Mouse (Mus musculus) cerebellum, postnatal 25 days (tissue): Measurements from ENCODE around the gene Thpo.

Source experiments
- DNase-seq, 2 experiments: peaks; one replicate each; pipeline ENCODE4 v3.0.0; 2021; ENCODE audit warnings: mixed read lengths in 2 of 2

Thpo gene

DNA sequence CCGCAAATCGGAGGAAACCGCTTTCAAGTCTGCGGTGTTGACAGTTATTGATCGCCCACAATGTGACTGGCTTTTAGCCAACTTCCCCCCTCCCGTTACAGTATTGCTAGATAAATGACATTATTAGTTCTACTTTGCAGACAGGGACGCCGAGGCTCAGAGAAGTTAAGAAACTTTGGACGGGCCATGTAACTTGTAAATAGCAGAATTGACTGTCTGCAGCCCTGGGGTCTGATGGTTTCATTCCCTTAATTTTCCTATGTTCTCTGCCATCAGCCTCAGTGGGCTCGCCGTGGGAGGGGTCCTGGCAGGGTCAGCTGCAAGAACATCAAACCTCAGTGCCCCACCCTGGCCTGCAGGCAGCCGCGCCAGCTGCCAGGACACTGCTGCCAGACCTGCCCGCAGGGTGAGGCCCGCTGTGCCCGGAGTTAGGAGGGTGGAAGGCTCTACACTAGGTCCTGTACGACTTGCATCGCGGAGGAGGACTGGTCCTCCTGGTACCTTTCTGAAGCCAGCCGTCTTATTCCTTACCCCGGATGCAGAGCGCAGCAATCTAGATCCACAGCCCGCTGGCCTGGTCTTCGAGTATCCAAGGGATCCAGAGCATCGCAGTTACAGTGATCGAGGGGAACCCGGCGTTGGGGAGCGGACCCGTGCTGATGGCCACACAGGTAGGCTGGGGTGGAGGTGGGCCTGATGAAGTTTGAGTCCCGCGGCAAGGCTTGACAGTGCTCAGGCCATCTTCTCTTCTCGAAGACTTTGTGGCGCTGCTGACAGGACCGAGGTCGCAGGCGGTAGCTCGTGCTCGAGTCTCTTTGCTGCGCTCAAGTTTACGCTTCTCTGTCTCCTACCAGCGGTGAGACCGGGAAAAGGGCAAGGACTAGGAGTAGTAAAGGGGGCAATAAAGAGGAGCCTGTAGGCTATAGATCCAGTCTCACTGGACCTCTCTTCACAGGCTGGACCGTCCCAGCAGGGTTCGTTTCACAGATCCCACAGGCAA lies at the start of gene Thpo:
Gene Thpo, minus strand, starts transcription at position 781 of the 1,000 bp plus-strand sequence.
- DNase-seq = peak; percentile 47 to 53

DNA sequence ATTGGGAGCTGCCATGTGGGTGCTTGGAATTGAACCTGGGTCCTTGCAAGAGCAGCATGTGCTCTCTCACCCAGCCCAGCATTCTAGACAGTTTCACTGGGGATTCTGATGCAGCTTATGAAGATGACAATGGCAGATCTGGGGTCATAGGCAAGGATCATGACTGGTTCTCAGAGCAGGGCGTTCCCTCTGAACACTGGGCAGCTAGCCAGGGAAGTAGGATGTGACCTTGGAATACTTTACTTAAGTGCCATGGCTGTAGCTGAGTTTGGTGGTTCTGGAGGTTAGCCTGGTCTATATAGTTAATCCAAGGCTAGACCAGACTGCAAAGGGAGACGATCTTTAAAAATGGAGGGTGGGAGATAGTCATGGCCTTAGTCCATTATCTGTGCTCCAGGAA lies 49.6 kb upstream of the Thpo start:
- no peak for DNase-seq

DNA sequence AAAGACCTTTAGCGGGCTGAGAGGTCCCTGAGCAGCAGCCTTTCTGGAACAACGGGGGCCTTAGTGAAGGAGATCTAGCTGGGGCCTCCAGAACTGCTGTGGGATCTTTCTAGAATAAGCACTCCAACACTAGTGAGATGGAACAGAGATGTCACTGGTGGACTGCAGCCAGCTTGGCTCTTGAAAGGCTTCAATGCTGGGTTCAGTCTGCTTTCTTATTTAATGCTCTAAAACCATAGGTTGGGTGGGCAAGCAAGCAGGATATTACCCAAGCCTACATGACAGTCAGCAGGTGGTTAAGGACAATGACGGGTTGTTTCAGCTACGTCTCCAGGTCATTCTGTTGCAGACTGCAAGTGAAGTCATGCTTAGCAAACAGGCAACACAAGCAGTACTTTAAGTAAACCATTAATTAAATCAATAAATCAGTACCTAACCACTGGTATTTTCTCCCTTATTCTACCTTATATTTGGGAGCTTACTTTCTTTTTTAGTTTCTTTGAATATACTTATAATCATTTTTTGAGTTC lies 46.9 kb upstream of the Thpo start:
- DNase-seq = no peak

DNA sequence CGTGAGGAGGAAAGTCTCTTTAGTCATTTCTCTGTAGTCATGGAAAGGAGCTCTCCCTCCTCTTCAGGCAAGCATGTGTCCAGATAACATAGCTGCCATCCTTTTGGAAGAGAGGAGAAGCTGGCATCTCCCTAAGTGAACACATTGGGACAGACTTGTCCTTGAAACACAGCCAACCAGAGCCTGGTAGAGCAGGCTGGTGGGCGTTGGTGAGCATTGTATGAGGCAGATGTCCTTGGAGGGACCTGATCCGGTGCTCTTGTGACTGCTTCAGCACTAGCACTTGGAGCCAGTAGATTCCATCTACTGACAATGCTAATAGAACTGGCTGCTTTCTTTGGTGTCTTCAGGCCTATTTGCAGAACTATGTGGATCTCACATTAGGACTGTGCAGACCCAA lies 45.5 kb upstream of the Thpo start:
- peak; percentile 34 to 51 for DNase-seq

DNA sequence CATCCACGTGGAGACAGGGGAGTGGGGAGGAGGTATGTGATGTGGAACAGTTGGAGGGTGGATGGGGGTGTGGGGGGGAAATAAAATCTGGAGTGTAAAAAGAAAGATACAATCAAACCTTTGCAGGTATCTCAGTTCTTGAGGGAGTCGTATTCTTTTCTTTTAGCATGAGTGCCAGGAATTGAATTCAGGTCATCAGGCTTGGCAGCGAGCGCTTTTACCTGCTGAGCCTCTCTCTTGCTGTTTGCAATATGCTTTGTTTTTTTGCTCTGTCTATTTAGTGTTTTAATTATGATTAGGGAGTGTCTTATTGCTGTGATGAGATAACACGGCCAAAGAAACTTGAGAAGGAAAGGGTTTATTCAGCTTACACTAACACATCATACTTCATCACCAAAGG lies 40.7 kb upstream of the Thpo start:
- peak; percentile 56 to 73 for DNase-seq

DNA sequence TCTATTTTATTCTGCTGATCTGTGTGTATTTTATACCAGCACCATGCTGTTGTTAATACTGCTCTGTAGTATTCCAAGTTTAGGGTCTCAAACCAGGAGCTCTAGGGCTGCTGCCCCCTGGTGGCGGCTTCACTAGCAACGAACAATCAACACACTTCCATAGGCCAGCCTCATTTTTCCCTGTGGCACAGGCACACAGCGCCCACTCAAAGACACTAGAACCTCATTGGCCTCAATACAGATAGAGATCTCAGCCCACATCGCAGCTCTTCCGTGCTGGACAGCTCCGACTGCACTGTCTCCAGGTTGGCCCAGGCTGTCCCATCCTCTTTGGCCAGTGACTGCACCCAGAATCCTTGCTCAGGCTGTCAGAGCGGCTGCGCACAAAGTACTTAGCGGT lies 30.9 kb upstream of the Thpo start:
- DNase-seq = peak; percentile 53 to 72

DNA sequence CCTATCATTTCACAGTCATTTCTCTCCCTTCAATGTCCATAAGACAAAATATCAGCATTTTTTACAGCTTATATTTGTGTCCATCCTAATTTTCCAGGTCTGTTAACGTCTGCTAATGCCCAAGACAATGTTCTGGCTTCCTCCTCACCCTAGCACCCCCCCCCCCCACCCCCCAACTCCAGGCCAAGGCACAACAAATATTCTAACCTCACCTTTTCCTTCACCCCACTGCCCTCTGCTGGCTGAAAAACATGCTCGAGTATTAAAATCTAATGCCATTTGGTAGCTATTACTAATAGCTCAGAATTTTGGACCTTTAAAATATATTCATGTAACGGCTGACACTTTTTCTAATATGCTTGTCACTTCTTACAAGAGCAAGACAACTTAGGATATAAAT lies 27.4 kb upstream of the Thpo start:
- DNase-seq = peak; percentile 66 to 85

DNA sequence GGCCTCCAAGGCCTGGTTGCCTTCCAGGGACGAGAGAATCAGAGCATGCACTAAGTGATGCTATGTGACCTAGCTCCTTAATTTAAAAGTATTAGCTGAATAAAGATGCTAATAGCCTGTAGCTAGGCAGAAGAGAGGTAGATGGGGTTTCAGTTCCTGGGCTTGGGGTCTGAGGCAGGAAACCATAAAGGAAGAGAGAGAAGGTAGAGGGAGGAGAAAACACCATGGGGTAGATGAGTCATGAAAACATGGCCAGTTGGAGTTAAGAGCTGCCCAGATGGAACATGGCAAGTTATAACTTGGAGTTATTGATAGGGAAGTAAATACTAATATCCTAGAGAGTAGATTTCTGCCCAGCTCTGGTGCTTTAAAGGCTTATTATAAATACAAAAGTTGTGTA lies 23.1 kb upstream of the Thpo start:
- DNase-seq = no peak

DNA sequence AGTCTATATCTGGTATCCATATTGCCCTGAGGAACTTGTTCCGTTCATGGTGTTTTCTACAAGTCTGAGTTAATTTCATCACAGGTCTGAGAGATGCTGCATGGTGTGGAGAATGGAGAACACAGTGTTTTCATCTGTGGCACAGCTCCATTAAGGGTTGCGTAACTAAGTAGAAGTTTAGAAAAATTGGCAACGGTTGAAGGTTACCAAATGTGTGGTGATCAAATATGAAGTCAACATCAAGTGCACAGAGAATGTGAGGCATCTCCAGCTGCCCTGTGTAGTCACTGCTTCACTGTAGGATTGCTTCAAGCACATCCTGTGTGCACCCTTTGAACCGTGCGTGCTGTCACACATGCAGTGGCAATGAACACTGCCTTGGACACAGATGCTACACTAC lies 21.7 kb upstream of the Thpo start:
- DNase-seq = no peak

DNA sequence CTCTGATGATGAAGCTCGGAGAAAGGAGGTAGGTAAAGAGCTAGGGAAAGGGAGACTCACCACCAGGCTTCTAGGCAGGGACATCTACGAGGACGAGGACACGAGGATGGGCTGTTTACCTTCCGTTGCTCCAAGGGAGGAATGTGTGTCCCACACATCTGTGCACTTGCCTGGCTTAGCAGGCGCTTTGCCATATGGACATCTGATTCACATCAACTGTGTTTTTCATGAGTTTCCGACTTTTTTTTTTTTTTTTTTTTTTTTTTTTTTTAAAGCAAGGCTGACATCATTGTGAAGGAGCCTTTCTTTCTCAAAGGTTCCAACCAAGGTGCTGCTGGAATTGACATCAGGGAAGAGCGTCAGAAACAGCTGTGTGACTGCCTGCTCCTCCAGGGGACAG lies 16.2 kb upstream of the Thpo start:
- no peak for DNase-seq

DNA sequence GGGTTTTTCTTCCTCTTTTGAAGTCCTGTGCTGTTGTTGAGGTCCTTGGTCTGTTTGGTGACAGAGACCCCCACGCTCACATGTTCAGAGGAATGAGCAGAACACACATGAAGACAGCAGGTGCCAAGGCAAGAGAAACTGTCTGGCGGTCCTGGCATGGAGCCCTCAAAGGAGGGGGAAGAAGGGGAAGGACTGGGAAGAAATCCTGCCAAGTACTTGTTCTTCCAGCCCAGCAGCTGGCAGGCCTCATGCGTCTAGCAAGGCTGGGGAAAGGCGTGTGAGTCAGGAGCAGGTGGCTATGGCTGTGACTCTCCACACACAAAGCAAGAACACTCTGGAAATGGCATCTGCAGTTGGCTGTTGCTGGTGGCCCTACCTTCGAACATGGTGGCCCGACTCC lies 12.3 kb upstream of the Thpo start:
- DNase-seq = peak in 1 of 2 experiments; percentile 36

DNA sequence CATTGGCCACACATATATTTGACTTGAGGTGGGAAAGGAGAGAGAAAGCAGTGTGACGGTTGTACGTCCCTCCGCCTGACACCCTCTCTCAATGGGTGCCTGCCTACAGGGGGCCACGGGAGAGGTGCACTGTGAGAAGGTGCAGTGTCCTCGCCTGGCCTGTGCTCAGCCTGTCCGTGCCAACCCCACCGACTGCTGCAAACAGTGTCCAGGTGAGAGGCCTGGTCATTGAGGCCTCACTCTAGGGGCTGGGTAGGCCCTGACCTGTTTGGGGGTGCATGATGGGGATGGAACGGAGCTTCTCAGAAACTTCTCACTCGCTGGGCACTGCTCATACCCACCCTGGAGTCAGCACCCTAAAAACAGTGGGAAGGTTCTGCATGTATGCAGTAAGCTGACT lies 5.5 kb upstream of the Thpo start:
- no peak for DNase-seq

DNA sequence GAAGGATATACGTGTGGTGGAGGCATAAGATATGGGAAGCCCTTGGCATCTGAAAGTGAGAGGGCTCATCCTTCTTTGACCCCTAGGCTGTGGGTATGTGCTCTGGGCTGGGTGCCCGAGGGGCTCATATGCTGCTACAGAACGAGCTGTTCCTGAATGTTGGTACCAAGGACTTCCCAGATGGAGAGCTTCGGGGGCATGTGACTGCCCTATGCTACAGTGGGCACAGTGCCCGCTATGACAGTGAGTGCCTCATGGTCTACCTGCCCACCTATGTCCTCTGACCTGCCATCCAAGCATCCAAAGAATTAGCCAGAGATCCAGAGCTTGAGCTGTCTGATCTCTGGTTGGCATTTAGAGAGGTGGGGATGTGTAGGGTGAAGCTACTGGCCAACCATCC lies 2.5 kb upstream of the Thpo start:
- no peak for DNase-seq

DNA sequence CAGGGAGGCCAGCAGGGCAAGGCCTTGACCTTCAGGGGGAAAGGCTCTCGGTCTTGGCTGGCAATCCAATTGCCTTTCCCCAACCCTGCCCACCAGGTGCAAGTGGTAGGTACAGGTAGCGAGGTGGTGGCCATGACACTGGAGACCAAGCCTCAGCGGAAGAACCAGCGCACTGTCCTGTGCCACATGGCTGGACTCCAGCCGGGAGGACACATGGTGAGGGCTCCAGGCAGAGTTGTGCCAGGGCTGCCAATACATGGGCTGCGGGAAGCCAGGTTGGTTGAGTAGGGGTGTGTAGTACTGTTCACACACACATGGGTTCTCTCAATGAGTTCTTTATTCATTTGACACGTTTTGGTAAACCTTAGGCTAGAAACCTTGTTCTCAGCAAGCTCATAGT lies 1.9 kb upstream of the Thpo start:
- DNase-seq = peak; percentile 32 to 52

DNA sequence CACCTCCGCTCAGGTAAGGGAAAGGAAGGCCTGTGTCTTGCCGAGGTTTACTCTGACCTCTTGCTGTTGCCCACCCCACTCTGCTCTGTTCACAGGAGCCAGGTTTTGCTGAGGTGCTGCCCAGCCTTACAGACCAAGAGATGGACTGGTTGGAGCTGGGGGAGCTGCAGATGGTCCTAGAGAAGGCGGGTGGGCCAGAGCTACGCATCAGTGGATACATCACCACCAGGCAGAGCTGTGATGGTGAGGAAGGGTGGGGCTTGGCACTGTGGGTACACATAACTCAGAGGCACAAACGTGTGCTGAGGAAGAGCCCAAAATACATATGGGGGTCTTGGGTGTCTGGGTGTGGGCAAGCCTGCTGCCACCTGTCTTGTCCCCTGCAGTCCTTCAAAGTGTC lies 1.3 kb upstream of the Thpo start:
- DNase-seq = no peak

DNA sequence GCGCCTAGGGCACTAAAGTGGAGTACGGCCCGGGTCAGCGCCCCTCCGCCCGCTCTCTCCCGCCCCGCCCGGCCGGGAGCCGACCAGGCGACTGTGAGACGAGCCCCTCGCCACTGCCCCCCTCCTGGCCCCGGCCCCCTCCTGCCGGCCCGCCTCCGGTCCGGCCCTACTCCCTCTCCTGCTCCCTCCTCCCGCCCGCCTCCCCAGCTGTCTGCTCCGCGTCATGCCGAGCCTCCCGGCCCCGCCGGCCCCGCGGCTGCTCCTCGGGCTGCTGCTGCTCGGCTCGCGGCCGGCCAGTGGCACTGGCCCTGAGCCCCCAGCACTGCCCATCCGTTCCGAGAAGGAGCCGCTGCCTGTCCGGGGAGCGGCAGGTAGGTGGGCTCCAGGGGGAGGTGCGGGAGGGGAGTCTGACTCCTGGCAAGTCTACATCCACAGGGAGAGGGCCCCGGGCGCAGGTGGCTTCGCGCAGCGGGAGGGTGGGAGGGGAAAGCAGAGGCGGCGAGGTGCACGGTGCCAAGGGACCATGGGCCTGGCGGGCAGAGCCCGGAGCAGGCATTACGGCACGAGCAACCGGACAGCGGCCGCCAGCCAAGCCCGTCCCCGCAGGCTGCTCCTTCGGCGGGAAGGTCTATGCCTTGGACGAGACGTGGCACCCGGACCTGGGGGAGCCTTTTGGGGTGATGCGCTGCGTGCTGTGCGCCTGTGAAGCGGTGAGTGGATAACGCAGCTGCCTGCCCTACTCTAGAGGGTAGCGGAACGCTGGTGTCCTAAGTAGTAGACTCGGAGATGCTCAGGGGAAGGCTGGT lies 1.2 kb downstream of the Thpo start, which contains the start of gene Chrd:
Gene Chrd, plus strand, starts transcription at position 203 of the 806 bp plus-strand sequence.
- DNase-seq = peak; percentile 83 to 86

DNA sequence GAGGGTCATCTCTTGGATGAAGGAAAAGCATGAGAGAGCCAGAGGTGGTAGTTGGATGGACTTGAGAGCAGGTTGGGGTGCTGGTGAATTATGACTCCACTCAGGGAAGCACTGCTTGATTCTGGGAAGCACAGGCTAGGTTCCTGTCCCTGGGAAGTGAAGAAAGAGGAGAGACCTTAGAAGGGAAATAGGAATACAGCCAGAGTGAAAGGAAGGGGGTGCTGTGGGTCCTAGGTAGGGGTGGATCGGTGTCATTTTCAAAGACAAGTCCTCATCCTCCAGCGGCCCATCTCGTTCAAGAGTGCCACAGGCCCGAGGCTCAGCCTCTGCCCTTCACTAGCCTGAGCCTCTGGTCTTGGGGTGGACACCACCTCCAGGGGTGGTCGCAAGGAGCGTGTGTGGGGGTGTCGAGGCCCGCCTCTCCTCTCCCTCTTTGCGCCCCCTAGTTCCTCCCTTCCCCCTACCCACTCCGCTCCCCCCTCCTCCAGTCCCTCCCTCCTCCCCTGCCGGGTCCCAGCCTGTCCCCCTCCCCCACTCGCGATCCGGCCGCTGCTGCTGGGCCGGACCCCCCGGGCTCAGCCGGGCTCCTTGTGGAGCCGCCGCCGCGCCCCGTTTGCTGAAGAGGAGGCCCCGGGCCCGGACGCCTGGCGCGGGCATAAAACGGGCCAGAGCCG lies 1.9 kb downstream of the Thpo start:
- peak in 1 of 2 experiments; percentile 70 for DNase-seq

DNA sequence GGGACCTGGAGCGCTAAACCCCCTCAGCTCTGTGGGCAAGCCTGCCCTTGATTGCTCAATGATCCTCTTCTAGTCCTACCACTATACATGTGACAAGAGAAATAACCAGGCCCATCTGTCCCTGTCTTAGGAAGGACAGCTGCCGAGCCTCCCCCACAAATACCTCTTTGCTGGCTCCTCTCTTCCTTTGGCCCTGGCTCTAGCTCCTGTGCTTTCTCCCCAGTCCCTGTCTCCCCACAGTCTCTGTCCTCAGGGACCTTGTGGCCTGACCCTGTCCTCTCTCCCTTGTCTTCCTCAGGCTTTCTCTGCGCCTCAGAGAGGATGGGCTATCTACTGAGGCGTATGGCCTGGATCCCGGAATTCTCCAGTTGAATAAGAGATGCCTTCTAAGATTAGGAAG lies 2.6 kb downstream of the Thpo start:
- peak in 1 of 2 experiments; percentile 29 for DNase-seq

DNA sequence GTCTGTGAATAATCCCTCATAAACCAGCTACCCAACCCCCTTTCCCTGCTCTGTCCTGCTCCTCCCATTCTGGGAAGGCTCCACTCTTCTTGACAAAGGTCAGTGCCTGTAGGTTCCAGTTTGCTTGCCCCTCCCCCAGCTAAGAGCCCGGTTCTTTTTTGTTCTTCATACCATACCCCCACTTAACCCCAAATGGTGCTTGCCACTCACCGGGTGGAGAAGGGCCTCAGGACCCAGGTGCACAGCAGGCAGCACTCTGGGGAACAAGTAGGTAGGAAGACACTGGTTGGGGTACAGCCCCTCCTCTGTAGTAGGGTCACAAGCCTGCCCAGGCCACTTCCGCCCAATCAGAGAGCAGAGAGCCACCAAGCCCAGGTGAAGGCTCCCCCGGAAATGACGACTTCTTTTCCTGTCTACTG lies 4.0 kb downstream of the Thpo start:
- no peak for DNase-seq

DNA sequence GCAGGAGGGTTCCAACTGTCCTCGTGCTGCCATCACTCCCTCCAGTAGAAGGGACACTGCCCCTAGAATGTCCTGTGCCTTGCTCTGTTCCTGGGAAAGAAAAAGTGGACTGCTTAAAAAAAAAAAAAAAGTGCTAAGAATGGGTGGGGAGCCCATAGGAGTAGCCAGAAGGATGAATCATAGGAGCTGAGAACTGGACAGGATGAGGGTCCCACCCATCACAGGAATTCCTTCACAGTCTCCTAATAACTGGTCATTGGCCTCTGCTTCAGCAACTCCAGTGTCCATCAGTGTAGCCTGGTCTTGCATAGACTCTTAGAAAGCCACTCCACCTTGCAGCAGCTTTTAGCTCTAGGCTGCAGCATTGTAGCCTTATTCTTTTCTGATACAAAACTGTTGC lies 7.9 kb downstream of the Thpo start:
- no peak for DNase-seq

DNA sequence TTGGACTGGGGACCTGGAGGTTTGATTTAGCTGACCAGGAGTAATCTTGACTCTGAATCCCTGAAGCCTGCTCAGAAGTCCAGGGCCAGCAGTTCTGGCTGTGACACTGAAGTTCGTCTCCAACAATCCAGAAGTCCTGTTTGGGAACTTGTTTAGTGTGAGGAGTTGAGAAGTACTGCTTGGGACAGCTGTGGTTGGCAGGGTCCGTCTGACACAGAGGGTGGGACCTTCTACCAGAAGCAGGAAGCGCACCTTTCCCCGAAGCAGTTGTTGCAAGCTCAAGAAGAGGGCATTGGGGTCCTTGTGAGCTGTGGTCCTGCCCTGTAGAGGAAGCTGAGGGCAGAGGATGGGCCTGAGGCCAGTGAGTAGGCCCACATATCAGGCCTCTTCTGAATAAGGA lies 8.6 kb downstream of the Thpo start:
- DNase-seq = no peak

DNA sequence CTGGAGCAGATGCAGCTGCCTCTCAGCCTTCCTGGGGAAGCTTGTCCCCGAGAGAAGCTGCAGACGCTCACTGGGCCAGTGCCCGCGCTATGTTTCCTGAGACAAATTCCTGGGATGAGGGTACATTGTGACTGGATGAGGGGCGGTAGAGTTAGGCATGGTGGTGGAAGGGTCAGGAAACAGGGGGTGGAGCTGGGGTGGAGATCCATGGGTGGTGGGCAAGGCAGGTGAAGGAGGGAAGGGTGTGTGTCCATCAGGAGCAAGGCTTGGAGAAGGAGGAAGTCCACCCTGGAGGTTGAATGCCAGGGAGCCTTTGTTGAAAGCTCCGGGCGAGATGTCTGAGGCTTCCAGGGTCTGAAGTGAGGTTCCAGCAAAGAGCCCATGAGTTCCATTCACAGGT lies 9.0 kb downstream of the Thpo start:
- DNase-seq = no peak

DNA sequence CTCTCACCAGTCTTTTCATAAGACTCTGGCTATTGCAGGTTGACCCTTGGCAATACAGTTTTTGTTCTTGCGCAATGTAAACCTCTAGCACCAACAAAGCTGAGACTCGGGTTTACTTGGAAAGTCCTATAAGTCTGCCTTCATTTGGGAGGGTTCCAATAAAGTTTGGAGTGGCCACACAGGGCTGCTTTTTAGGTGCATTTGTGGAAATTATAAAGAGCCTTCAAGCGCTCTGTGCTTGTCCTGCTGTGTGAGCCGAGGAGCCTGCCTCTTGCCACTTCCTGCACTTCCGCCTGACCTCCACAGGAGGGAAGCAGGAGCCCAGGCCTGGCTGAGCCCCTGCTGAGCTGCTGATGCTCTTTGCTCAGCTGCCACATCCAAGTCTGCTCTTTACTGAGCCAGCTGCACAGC lies 10.0 kb downstream of the Thpo start:
- DNase-seq = peak in 1 of 2 experiments; percentile 36
